Mouse (Mus musculus): ENCODE data around the gene Fshr.

DNA sequence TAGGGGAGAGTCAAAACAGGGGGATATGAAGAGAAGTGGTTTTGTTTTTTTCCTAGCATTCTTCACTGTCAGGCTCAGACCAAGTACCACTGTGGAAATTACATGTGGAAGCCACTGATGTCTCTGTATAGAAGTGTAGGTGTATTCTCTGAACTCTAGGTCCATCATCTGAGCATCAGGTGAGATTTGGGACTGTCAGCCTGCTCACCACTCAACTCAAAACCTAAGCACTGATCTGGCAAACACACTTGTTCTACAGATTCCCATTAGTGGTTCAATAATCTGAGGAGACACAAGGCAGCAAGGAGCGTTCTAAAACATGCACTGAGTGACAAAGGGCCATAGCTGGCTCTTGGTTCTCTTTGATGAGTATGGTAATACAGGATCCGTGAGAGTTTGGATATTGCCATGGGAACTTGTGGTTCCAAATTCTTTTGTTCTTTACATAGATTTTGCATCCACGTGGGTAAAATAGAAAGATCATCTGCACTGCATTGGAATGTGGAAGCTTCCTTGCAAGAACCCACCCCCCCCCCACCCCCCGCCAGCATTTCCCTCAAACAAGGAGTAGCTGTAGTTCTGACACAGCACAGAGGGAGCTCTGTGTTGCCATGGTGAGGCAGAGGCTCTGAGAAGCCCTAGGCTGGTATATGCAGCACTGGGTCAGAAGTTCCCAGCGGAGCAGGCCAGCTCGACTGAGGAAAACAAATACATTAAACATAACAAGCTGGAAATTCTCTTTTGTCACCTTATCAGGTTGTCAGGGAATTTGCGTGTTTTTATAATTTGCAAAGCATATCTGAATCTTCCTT lies 262.9 kb downstream of the Fshr start:
- TF ChIP-seq POLR2A (IDR thresholded peaks at IDR 0.05; ENCODE audit: control insufficient read depth in 1 of 2, insufficient read depth in 1 of 2, low read depth in 1 of 2, low read length in 2 of 2, poor library complexity in 1 of 2) (no peak), GABPA (IDR thresholded peaks at IDR 0.05; ENCODE audit: low read depth, low read length) (no peak), CTCF (IDR thresholded peaks at IDR 0.05 in 2 of 3, conservative IDR thresholded peaks at IDR 0.05 in 1 of 3; ENCODE audit: control insufficient read depth in 1 of 3, insufficient read depth in 1 of 3, low read depth in 2 of 3, low read length in 3 of 3, poor library complexity in 1 of 3, severe bottlenecking in 1 of 3) (no peak), USF1 (IDR thresholded peaks at IDR 0.05; ENCODE audit: low read depth, low read length) (no peak), EP300 (IDR thresholded peaks at IDR 0.05; ENCODE audit: low read depth in 1 of 2, low read length in 2 of 2) (no peak), CHD2 (IDR thresholded peaks at IDR 0.05; ENCODE audit: low read length) (no peak), MAZ (IDR thresholded peaks at IDR 0.05; ENCODE audit: low read depth, low read length) (no peak), TAL1 (IDR thresholded peaks at IDR 0.05; ENCODE audit: low read length) (no peak), GATA1 (IDR thresholded peaks at IDR 0.05; ENCODE audit: low read depth, low read length) (no peak), HCFC1 (IDR thresholded peaks at IDR 0.05; ENCODE audit: low read depth, low read length) (no peak), ZNF384 (IDR thresholded peaks at IDR 0.05; ENCODE audit: low read depth, low read length) (no peak), E2F4 (IDR thresholded peaks at IDR 0.05; ENCODE audit: borderline replicate concordance, low read depth, low read length) (no peak)

Measured in MEL (cell line).